Mouse (Mus musculus) cerebellum, adult 2 months (tissue): ENCODE data around the gene Hspa1a.

ENCODE experiments used
- CTCF ChIP-seq: fragments of 200-500 bp; IDR thresholded peaks from 2 replicates; pipeline ENCODE4 v1.5.1; 2011; ENCODE audit warnings: low read depth, mild to moderate bottlenecking, control low read depth, low read length, moderate library complexity, borderline replicate concordance; ENCODE audit not compliant: insufficient read depth
- POLR2A ChIP-seq: fragments of 200-500 bp; IDR thresholded peaks from 2 replicates; pipeline ENCODE4 v1.6.1; 2011; ENCODE audit warnings: low read length, control low read depth, borderline replicate concordance; ENCODE audit not compliant: insufficient read depth

DNA sequence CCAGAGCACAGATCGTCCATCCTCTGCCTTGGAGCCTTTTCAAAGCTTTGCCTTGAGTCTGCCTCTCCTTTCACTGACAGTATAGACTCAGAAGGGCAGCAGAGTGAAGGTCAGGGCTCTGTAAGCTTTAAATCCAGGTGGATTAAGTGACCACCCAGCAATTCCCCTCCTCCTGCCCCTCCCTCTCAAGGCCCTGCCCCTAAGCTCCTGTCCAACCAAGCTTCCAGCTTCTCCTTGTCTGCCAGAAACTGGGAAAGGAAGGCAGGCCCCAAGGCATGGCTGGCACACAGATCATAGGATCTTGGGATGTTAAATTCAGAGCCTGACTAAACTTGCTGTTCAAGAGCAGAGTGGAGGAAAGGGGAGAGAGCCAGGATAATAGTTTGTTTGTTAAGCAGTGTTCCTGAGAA is 7.3 kb downstream of the Hspa1a start:
- TF ChIP-seq CTCF (no peak), POLR2A (no peak)
